Mouse (Mus musculus) MEL (cell line): ENCODE results near the gene Mmp27. TPM values are rescaled to one million over a fixed set of nuclear protein-coding genes. Genes with fewer than 3 reads are reported as not detected.

Experiments used
- DNase-seq: peaks from one replicate; pipeline ENCODE4 v3.0.0; 2011; ENCODE audit warnings: low read depth, low spot score
- H3K27ac ChIP-seq: 2 replicates; pipeline ENCODE4 v1.5.1; 2012; ENCODE audit warnings: low read depth, mild to moderate bottlenecking, control low read depth, low read length, moderate library complexity; ENCODE audit not compliant: control insufficient read depth
- H3K27me3 ChIP-seq, 2 experiments: fragments of 150-350 bp in 1 of 2; sonication (generic) in 1 of 2; 2 replicates each; pipeline ENCODE4 v1.6.1; 2012; ENCODE audit warnings: low read length in 2 of 2, mild to moderate bottlenecking in 2 of 2, improper control_type of control experiment in 1 of 2, moderate library complexity in 1 of 2; ENCODE audit not compliant: insufficient read depth in 2 of 2, control insufficient read depth in 1 of 2
- H3K36me3 ChIP-seq, 2 experiments: 2 replicates each; pipeline ENCODE4 v1.6.1; 2012 to 2014; ENCODE audit warnings: low read length in 2 of 2, improper control_type of control experiment in 1 of 2, inconsistent platforms in 1 of 2, mild to moderate bottlenecking in 1 of 2; ENCODE audit not compliant: insufficient read depth in 2 of 2, control insufficient read depth in 1 of 2
- H3K4me1 ChIP-seq, 2 experiments: fragments of 150-350 bp in 1 of 2; sonication (generic) in 1 of 2; 2 replicates each; pipeline ENCODE4 v1.6.1; 2012; ENCODE audit warnings: low read length in 2 of 2, improper control_type of control experiment in 1 of 2, mild to moderate bottlenecking in 1 of 2; ENCODE audit not compliant: insufficient read depth in 2 of 2, control insufficient read depth in 1 of 2
- H3K4me3 ChIP-seq, 2 experiments: fragments of 150-350 bp in 1 of 2; sonication (generic) in 1 of 2; 2 replicates each; pipeline ENCODE4 v1.5.1; 2012; ENCODE audit warnings: low read depth in 2 of 2, low read length in 2 of 2, mild to moderate bottlenecking in 2 of 2, moderate library complexity in 2 of 2, control low read depth in 1 of 2, improper control_type of control experiment in 1 of 2; ENCODE audit not compliant: control insufficient read depth in 1 of 2, insufficient read depth in 1 of 2
- H3K79me2 ChIP-seq: 2 replicates; pipeline ENCODE4 v1.6.1; 2012; ENCODE audit warnings: mild to moderate bottlenecking, low read length, moderate library complexity; ENCODE audit not compliant: control insufficient read depth, poor library complexity, insufficient read depth
- H3K9ac ChIP-seq: 2 replicates; pipeline ENCODE4 v1.6.1; 2012; ENCODE audit warnings: low read depth, mild to moderate bottlenecking, control low read depth, low read length, moderate library complexity; ENCODE audit not compliant: control insufficient read depth, poor library complexity, severe bottlenecking
- H3K9me3 ChIP-seq: fragments of 150-350 bp; sonication (generic); replicated peaks from 2 replicates; pipeline ENCODE4 v1.6.1; 2012; ENCODE audit warnings: mild to moderate bottlenecking, low read length, improper control_type of control experiment, moderate library complexity; ENCODE audit not compliant: insufficient read depth
- CHD1 ChIP-seq: IDR thresholded peaks from 2 replicates; pipeline ENCODE4 v1.6.1; 2012; ENCODE audit warnings: low read depth, mild to moderate bottlenecking, inconsistent platforms, low read length, improper control_type of control experiment
- CTCF ChIP-seq, 3 experiments: IDR thresholded peaks in 2 of 3; conservative IDR thresholded peaks in 1 of 3; 2 replicates each; pipeline ENCODE4 v1.5.1; 2011 to 2012; ENCODE audit warnings: low read length in 3 of 3, low read depth in 2 of 3, mild to moderate bottlenecking in 2 of 3, improper control_type of control experiment in 1 of 3, inconsistent platforms in 1 of 3, mixed read lengths in 1 of 3, moderate library complexity in 1 of 3; ENCODE audit not compliant: control insufficient read depth in 1 of 3, insufficient read depth in 1 of 3, poor library complexity in 1 of 3, severe bottlenecking in 1 of 3
- ELF1 ChIP-seq: IDR thresholded peaks from 2 replicates; pipeline ENCODE4 v1.6.1; 2014; ENCODE audit warnings: low read depth, mild to moderate bottlenecking, inconsistent platforms, low read length, improper control_type of control experiment, moderate library complexity
- EP300 ChIP-seq, 2 experiments: IDR thresholded peaks; 2 replicates each; pipeline ENCODE4 v1.6.1; 2011; ENCODE audit warnings: improper control_type of control experiment in 2 of 2, low read length in 2 of 2, low read depth in 1 of 2, mild to moderate bottlenecking in 1 of 2
- ETS1 ChIP-seq: IDR thresholded peaks from 2 replicates; pipeline ENCODE4 v1.6.1; 2012; ENCODE audit warnings: low read depth, mild to moderate bottlenecking, inconsistent platforms, low read length, improper control_type of control experiment, moderate library complexity
- GABPA ChIP-seq: IDR thresholded peaks from 2 replicates; pipeline ENCODE4 v1.6.1; 2012; ENCODE audit warnings: low read depth, mild to moderate bottlenecking, inconsistent platforms, low read length, improper control_type of control experiment, moderate library complexity
- GATA1 ChIP-seq: IDR thresholded peaks from 2 replicates; pipeline ENCODE4 v1.6.1; 2011; ENCODE audit warnings: low read depth, low read length, improper control_type of control experiment
- HCFC1 ChIP-seq: IDR thresholded peaks from 2 replicates; pipeline ENCODE4 v1.6.1; 2012; ENCODE audit warnings: low read depth, mild to moderate bottlenecking, inconsistent platforms, low read length, improper control_type of control experiment, moderate library complexity
- KAT2A ChIP-seq: conservative IDR thresholded peaks from 2 replicates; pipeline ENCODE4 v1.6.1; 2012; ENCODE audit warnings: low read depth, low read length, improper control_type of control experiment, inconsistent platforms
- MAFK ChIP-seq: IDR thresholded peaks from 2 replicates; pipeline ENCODE4 v1.6.1; 2011; ENCODE audit warnings: low read depth, mild to moderate bottlenecking, low read length, improper control_type of control experiment, borderline replicate concordance
- MAX ChIP-seq: IDR thresholded peaks from 2 replicates; pipeline ENCODE4 v1.6.1; 2011; ENCODE audit warnings: low read length, improper control_type of control experiment
- MAZ ChIP-seq: IDR thresholded peaks from 2 replicates; pipeline ENCODE4 v1.6.1; 2012; ENCODE audit warnings: low read depth, mild to moderate bottlenecking, inconsistent platforms, low read length, improper control_type of control experiment
- MEF2A ChIP-seq: IDR thresholded peaks from 2 replicates; pipeline ENCODE4 v1.6.1; 2014; ENCODE audit warnings: low read depth, mild to moderate bottlenecking, inconsistent platforms, low read length, improper control_type of control experiment; ENCODE audit not compliant: poor library complexity, insufficient replicate concordance, severe bottlenecking; ENCODE audit errors: extremely low read depth
- MXI1 ChIP-seq: IDR thresholded peaks from 2 replicates; pipeline ENCODE4 v1.6.1; 2011; ENCODE audit warnings: mild to moderate bottlenecking, low read depth, low read length, improper control_type of control experiment
- MYB ChIP-seq: IDR thresholded peaks from 2 replicates; pipeline ENCODE4 v1.6.1; 2011; ENCODE audit warnings: mild to moderate bottlenecking, low read depth, low read length, improper control_type of control experiment
- MYC ChIP-seq: IDR thresholded peaks from 2 replicates; pipeline ENCODE4 v1.6.1; 2011; ENCODE audit warnings: low read depth, mild to moderate bottlenecking, low read length, improper control_type of control experiment, moderate library complexity
- NELFE ChIP-seq: IDR thresholded peaks from 2 replicates; pipeline ENCODE4 v1.6.1; 2011; ENCODE audit warnings: low read depth, low read length, improper control_type of control experiment
- NRF1 ChIP-seq: IDR thresholded peaks from 2 replicates; pipeline ENCODE4 v1.6.1; 2014; ENCODE audit warnings: low read depth, mild to moderate bottlenecking, inconsistent platforms, low read length, improper control_type of control experiment, moderate library complexity; ENCODE audit not compliant: poor library complexity, insufficient read depth, severe bottlenecking
- POLR2A ChIP-seq, 2 experiments: IDR thresholded peaks; 2 replicates each; pipeline ENCODE4 v1.6.1; 2011 to 2012; ENCODE audit warnings: low read length in 2 of 2, mild to moderate bottlenecking in 2 of 2, control low read depth in 1 of 2, improper control_type of control experiment in 1 of 2, low read depth in 1 of 2, moderate library complexity in 1 of 2; ENCODE audit not compliant: control insufficient read depth in 1 of 2, insufficient read depth in 1 of 2, poor library complexity in 1 of 2
- POLR2AphosphoS2 ChIP-seq: IDR thresholded peaks from 2 replicates; pipeline ENCODE4 v1.6.1; 2011; ENCODE audit warnings: low read length, improper control_type of control experiment
- RAD21 ChIP-seq: IDR thresholded peaks from 2 replicates; pipeline ENCODE4 v1.6.1; 2011; ENCODE audit warnings: mild to moderate bottlenecking, low read depth, low read length, improper control_type of control experiment
- SIN3A ChIP-seq: IDR thresholded peaks from 2 replicates; pipeline ENCODE4 v1.6.1; 2012; ENCODE audit warnings: low read length, improper control_type of control experiment, inconsistent platforms
- TAL1 ChIP-seq: IDR thresholded peaks from 2 replicates; pipeline ENCODE4 v1.6.1; 2012; ENCODE audit warnings: mild to moderate bottlenecking, inconsistent platforms, low read length, moderate library complexity, mixed read lengths
- UBTF ChIP-seq: IDR thresholded peaks from 2 replicates; pipeline ENCODE4 v1.6.1; 2012; ENCODE audit warnings: low read depth, mild to moderate bottlenecking, inconsistent platforms, low read length, improper control_type of control experiment, moderate library complexity, borderline replicate concordance; ENCODE audit not compliant: insufficient read depth
- ZC3H11A ChIP-seq: IDR thresholded peaks from 2 replicates; pipeline ENCODE4 v1.6.1; 2012; ENCODE audit warnings: low read depth, mild to moderate bottlenecking, inconsistent platforms, low read length, improper control_type of control experiment
- ZKSCAN1 ChIP-seq: IDR thresholded peaks from 2 replicates; pipeline ENCODE4 v1.6.1; 2012; ENCODE audit warnings: low read depth, mild to moderate bottlenecking, inconsistent platforms, low read length, improper control_type of control experiment, moderate library complexity
- polyA plus RNA-seq, 2 experiments: library from polyadenylated mRNA; stranded (reverse) in 1 of 2; unstranded in 1 of 2; fragments of >175 nt in 1 of 2; fragments of >200 nt in 1 of 2; gene quantifications; 2 replicates each; pipeline versions ENCODE4 v1.2.1 to v1.2.4; 2012; ENCODE audit warnings: low replicate concordance in 2 of 2, low read depth in 1 of 2; ENCODE audit not compliant: insufficient read length in 2 of 2, insufficient read depth in 1 of 2, missing spikeins in 1 of 2
- total RNA-seq: library from RNA; depleted of rRNA; stranded (reverse); fragments of 300-350 nt; gene quantifications from 2 replicates; pipeline ENCODE4 v1.2.3, GENCODE M21; 2012

Mmp27 gene
- total and polyA plus RNA-seq, 3 experiments, result 0.27 TPM; not detected in 2

GRCm38 (mm10) chr9:7544923-7545457 is 26.2 kb upstream of the Mmp27 start:
- H3K4me1 ChIP-seq, result no peaks in the 10 kb centered on the region
- H3K36me3 ChIP-seq, result no peaks in the 10 kb centered on the region
- no peak overlapping the region for H3K4me3 ChIP-seq
- peaks cover 0 to 2% of the 10 kb centered on the region in 2 experiments; a peak in 2 of 4 replicates for H3K27me3 ChIP-seq
- no peak for TF ChIP-seq MAX
- TF ChIP-seq ELF1, result no peak
- no peak for TF ChIP-seq MEF2A
- no peak for TF ChIP-seq TAL1
- no peak for TF ChIP-seq CTCF (IDR thresholded peaks at IDR 0.05 in 2 of 3, conservative IDR thresholded peaks at IDR 0.05 in 1 of 3; ENCODE audit: control insufficient read depth in 1 of 3, insufficient read depth in 1 of 3, low read depth in 2 of 3, low read length in 3 of 3, poor library complexity in 1 of 3, severe bottlenecking in 1 of 3)
- TF ChIP-seq MXI1, result no peak
- TF ChIP-seq HCFC1, result no peak
- TF ChIP-seq GATA1, result no peak
- TF ChIP-seq MYC, result no peak
- TF ChIP-seq CHD1, result no peak
- no peak for TF ChIP-seq MAFK
- TF ChIP-seq ETS1, result no peak
- TF ChIP-seq POLR2A (IDR thresholded peaks at IDR 0.05; ENCODE audit: control insufficient read depth in 1 of 2, insufficient read depth in 1 of 2, low read depth in 1 of 2, low read length in 2 of 2, poor library complexity in 1 of 2), result no peak
- TF ChIP-seq GABPA, result no peak
- TF ChIP-seq ZKSCAN1, result no peak
- no peak overlapping the region for H3K9ac ChIP-seq
- no peak overlapping the region for H3K27ac ChIP-seq
- no peaks in the 10 kb centered on the region for H3K79me2 ChIP-seq
- DNase-seq, result no peak
- H3K9me3 ChIP-seq, result no peaks in the 10 kb centered on the region

GRCm38 (mm10) chr9:7545471-7545870 is 25.7 kb upstream of the Mmp27 start:
- Histone ChIP-seq H3K4me3 (no peak overlapping the region), H3K36me3 (no peaks in the 10 kb centered on the region), H3K4me1 (no peaks in the 10 kb centered on the region), H3K27me3 (peaks cover 0 to 2% of the 10 kb centered on the region in 2 experiments; a peak in 2 of 4 replicates), H3K27ac (no peak overlapping the region), H3K79me2 (no peaks in the 10 kb centered on the region), H3K9ac (no peak overlapping the region), H3K9me3 (no peaks in the 10 kb centered on the region)
- TF ChIP-seq UBTF (no peak), HCFC1 (no peak), GATA1 (no peak), POLR2AphosphoS2 (no peak), MAZ (no peak), SIN3A (no peak), TAL1 (no peak), NRF1 (no peak), EP300 (IDR thresholded peaks at IDR 0.05; ENCODE audit: low read depth in 1 of 2, low read length in 2 of 2) (no peak), ELF1 (no peak), NELFE (no peak), KAT2A (no peak), ETS1 (no peak), MEF2A (no peak), MYB (no peak), ZC3H11A (no peak), RAD21 (no peak)
- DNase-seq, result no peak
